Mouse (Mus musculus) limb, embryonic 15.5 days (tissue): ENCODE data around the gene Akna. TPM values are rescaled to one million over a fixed set of nuclear protein-coding genes. Genes with fewer than 3 reads are reported as not detected.

Source experiments
- ATAC-seq: fragments of 200-750 bp; cut with Nextera tagmentation; 2 replicates; pipeline ENCODE4 v1.8.0; 2017; ENCODE audit warnings: low read depth, moderate TSS enrichment; ENCODE audit not compliant: insufficient number of reproducible peaks, low FRiP score, low TSS enrichment
- H3K27ac ChIP-seq: fragments of 300-500 bp; sonication (generic); 2 replicates; pipeline ENCODE4 v1.5.1; 2015; ENCODE audit warnings: moderate library complexity, mild to moderate bottlenecking, inconsistent platforms
- H3K27me3 ChIP-seq: fragments of 300-500 bp; sonication (generic); 2 replicates; pipeline ENCODE4 v1.6.1; 2015; ENCODE audit warnings: inconsistent platforms
- H3K36me3 ChIP-seq: fragments of 300-500 bp; sonication (generic); 2 replicates; pipeline ENCODE4 v1.6.1; 2015; ENCODE audit warnings: inconsistent platforms
- H3K4me1 ChIP-seq: fragments of 300-500 bp; sonication (generic); 2 replicates; pipeline ENCODE4 v1.6.1; 2015; ENCODE audit warnings: inconsistent platforms
- H3K4me2 ChIP-seq: fragments of 300-500 bp; sonication (generic); 2 replicates; pipeline ENCODE4 v1.6.1; 2015; ENCODE audit warnings: mild to moderate bottlenecking, inconsistent platforms
- H3K4me3 ChIP-seq: fragments of 300-500 bp; sonication (generic); 2 replicates; pipeline ENCODE4 v1.5.1; 2015; ENCODE audit warnings: mild to moderate bottlenecking, inconsistent platforms
- H3K9ac ChIP-seq: fragments of 300-500 bp; sonication (generic); 2 replicates; pipeline ENCODE4 v1.6.1; 2015; ENCODE audit warnings: inconsistent platforms
- H3K9me3 ChIP-seq: fragments of 300-500 bp; sonication (generic); 2 replicates; pipeline ENCODE4 v1.6.1; 2016; ENCODE audit warnings: inconsistent platforms
- WGBS: fragments of 180-500 bp; shearing (Covaris S2); methylation state at CpG from one replicate; pipeline ENCODE4 v1.1.7; 2015; 5-methylcytosine and 5-hydroxymethylcytosine counted together
- polyA plus RNA-seq: library from polyadenylated mRNA; unstranded; fragments of >200 nt; fragmentation: Nextera tagmentation; extraction: Ambion mirVana; gene quantifications from 2 replicates; pipeline ENCODE4 v1.2.1, GENCODE M21; 2015

Gene Akna
- polyA plus RNA-seq, 1 experiment from 2014 or later: 5.6 TPM

DNA sequence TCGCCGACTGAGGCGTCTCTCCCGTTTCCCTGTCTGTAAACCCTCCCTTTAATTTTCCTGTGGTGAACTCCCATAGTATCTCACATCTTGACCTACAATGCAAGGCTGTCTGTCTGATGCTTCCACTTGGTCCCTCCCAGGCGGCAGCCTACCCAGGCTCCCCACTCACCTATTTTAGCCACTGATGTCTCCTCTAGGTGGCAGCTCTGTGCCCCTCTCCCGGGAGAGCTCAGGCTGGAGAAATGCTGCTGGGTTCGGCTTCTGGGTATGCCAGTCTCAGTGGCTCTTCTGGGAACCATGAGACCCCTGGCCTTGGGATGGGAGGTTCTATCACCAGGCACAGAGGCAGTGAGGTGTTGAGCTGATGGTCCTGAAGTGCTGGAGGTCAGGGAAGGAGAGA lies 25.7 kb downstream of the Akna start:
- H3K4me2 ChIP-seq: no peak overlapping the region
- no peak overlapping the region for H3K9ac ChIP-seq
- 69% methylated on average over 7 of the region's 7 CpGs for WGBS
- H3K4me1 ChIP-seq: no peaks in the 10 kb centered on the region
- no peaks in the 10 kb centered on the region for H3K9me3 ChIP-seq
- H3K4me3 ChIP-seq: no peak overlapping the region
- H3K27ac ChIP-seq: no peak overlapping the region
- H3K27me3 ChIP-seq: no peaks in the 10 kb centered on the region
- no peak for ATAC-seq
- H3K36me3 ChIP-seq: peaks cover 87% of the 10 kb centered on the region

DNA sequence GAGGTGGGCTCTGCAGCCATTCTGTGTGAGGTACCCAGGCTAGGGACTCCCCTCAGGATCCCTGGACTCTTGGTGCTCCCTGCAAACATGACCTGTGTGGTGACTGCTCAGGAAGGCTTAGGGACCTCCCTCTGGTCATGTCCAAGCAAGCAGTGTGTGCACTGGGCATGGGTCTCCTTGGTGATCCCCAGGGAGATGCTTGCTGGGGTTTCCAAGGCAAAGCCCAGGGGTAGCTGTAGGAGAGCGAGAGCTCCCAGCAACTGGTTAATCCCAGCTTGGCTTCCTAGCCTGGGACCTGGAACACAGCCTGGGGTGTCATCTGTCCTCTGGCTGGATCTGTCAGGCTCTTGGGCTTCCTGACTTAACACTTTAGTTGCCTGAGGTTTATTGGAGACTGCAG lies 27.8 kb downstream of the Akna start:
- Histone ChIP-seq H3K9me3 (no peaks in the 10 kb centered on the region), H3K27ac (no peak overlapping the region), H3K27me3 (no peaks in the 10 kb centered on the region), H3K4me3 (no peak overlapping the region), H3K4me1 (no peaks in the 10 kb centered on the region), H3K4me2 (no peak overlapping the region), H3K9ac (no peak overlapping the region), H3K36me3 (peaks cover 82% of the 10 kb centered on the region)
- 37% methylated on average over 1 of the region's 1 CpGs for WGBS
- ATAC-seq: no peak

DNA sequence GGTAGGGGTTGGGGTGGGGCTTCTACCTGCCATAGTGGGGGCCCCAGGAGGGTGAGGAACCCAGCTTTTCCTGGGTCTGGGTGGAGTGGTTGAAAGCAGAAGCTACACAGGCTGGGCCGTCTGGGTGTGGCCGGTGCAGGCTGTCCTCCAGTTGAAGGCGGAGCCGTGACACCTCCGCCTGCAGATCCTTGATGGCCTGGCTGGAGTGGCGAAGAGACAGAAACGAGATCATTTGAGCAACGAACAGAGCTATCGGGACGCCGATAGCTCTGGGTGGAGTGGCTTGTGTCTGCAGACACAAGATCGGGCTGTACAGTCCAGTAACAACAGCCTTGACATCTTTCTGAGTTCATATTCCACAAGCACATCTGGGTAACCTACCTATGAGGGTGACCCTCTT lies 28.8 kb downstream of the Akna start:
- 63% methylated on average over 12 of the region's 12 CpGs for WGBS
- H3K4me1 ChIP-seq: no peaks in the 10 kb centered on the region
- H3K27me3 ChIP-seq: no peaks in the 10 kb centered on the region
- no peaks in the 10 kb centered on the region for H3K9me3 ChIP-seq
- H3K36me3 ChIP-seq: peaks cover 77% of the 10 kb centered on the region
- no peak overlapping the region for H3K27ac ChIP-seq
- no peak for ATAC-seq
- H3K9ac ChIP-seq: no peak overlapping the region
- H3K4me3 ChIP-seq: no peak overlapping the region
- H3K4me2 ChIP-seq: no peak overlapping the region

DNA sequence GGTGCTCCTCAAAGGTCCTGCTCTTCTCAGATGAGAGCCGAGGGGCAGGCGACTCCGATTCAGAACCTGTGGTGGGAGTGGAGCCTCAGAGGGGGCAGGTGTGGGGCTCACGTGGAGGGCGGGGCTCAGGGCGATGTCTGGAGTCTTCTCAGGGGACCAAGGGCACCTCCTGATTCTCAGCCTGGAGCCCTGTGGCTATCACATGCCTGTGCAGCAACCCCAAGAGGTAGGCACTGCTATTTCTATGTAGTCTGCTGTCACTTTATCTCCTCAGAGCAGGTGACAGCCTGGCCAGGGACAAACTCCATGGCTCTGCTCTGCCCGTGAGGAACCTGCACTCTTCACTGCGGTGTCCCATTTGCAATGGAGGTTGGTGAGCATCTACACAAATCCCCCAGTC lies 29.8 kb downstream of the Akna start:
- 92% methylated on average over 8 of the region's 8 CpGs for WGBS
- Histone ChIP-seq H3K27ac (no peak overlapping the region), H3K27me3 (no peaks in the 10 kb centered on the region), H3K9me3 (no peaks in the 10 kb centered on the region), H3K9ac (no peak overlapping the region), H3K4me3 (no peak overlapping the region), H3K4me1 (no peaks in the 10 kb centered on the region), H3K4me2 (no peak overlapping the region), H3K36me3 (peaks cover 68% of the 10 kb centered on the region)
- no peak for ATAC-seq

DNA sequence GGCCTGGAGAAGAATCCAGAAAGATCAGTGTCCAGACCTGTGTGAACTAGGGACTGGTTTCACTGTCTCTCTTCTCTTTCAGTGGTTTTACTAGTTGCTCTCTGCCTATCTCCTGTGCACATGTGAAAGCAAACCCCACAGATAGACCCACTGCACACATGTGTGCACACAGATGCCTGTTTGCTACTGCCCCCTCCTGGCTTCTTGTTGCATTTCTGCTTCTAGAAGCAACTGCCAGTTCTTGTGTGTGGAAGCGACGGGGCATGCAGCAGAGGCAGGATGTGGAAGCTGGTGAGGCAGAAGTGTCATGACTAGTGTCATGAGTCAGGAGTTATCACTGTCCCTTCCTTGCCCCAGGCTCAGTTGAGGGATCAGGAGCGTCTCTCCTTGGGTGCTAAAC lies 31.3 kb downstream of the Akna start:
- ATAC-seq: no peak
- Histone ChIP-seq H3K4me2 (no peak overlapping the region), H3K9ac (no peak overlapping the region), H3K36me3 (peaks cover 66% of the 10 kb centered on the region), H3K4me1 (no peaks in the 10 kb centered on the region), H3K4me3 (no peak overlapping the region), H3K9me3 (no peaks in the 10 kb centered on the region), H3K27ac (no peak overlapping the region), H3K27me3 (no peaks in the 10 kb centered on the region)
- 48% methylated on average over 3 of the region's 3 CpGs for WGBS

DNA sequence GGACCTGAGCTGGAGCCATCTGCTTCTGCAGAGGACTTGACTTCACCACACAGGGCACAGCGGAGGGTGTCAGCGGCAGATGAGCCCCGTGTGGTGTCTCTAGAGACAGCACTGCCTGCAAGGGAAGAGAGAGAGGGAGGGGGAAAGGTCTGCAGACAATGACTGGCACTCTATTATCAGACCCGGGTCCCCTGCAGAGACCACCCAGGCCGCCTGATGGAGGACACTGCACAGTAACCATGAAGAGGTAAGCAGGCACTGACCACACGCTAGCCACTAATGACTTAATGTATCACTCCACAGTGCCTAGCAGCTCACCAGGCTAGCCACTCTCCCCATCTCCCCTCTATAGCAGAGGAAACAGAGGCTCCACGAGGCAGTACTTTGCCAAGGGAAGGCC lies 32.3 kb downstream of the Akna start:
- 65% methylated on average over 7 of the region's 7 CpGs for WGBS
- Histone ChIP-seq H3K9me3 (no peaks in the 10 kb centered on the region), H3K27me3 (no peaks in the 10 kb centered on the region), H3K4me3 (no peak overlapping the region), H3K4me1 (no peaks in the 10 kb centered on the region), H3K9ac (no peak overlapping the region), H3K4me2 (no peak overlapping the region), H3K27ac (no peak overlapping the region), H3K36me3 (peaks cover 58% of the 10 kb centered on the region)
- ATAC-seq: no peak

DNA sequence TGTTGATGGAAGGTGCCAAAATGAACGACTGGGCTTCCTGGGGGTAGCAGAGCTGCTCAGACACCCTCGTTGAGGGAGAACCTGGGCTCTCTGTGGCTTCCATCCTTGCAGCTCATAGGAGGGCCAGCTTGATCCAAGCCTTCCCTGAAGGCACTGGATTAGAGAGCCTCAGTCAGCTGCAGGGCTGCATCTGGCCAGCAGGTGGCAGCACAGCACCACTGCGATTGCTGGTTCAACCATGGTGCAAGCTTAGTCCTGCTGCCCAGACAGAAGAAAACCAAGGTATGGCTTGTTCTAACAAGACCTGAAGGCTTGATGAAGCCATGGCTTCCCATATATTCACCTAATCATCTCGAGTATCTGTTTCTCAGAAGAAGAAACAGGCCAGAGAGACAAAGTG lies 34.6 kb downstream of the Akna start:
- Histone ChIP-seq H3K4me2 (no peak overlapping the region), H3K9me3 (no peaks in the 10 kb centered on the region), H3K27me3 (no peaks in the 10 kb centered on the region), H3K9ac (no peak overlapping the region), H3K36me3 (peaks cover 44% of the 10 kb centered on the region), H3K27ac (no peak overlapping the region), H3K4me3 (no peak overlapping the region), H3K4me1 (no peaks in the 10 kb centered on the region)
- ATAC-seq: no peak
- 17% methylated on average over 4 of the region's 4 CpGs for WGBS

DNA sequence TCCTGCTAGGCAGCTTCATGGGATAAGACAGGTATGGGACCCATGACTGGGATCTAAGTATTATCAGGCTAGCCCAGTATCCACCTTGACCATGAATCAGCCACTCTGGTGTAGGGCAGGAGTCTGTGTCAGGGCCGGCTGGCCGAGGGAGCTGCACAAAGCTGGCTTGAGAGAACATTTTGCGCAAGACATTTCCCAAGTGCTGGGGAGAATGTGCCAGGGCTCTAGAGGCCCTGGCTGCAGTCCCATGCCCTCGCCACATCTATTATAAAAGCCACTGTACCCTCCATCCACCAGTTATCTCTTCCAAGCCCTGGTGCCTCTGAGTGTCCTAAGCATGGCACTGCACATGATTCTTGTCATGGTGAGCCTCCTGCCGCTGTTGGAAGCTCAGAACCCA lies 41.0 kb downstream of the Akna start, which contains the start of gene Orm2:
TSS of gene Orm2 (plus strand) at position 300 of the 400 bp plus-strand sequence.
- Histone ChIP-seq H3K9me3 (no peaks in the 10 kb centered on the region), H3K36me3 (0 out of 2 replicates have a peak, but pooled peaks cover under 1% of the 10 kb centered on the region), H3K9ac (no peak within 1 kb of the TSS), H3K4me1 (no peaks in the 10 kb centered on the region), H3K27me3 (no peaks in the 10 kb centered on the region), H3K4me2 (no peak within 1 kb of the TSS), H3K4me3 (no peak within 1 kb of the TSS), H3K27ac (no peak within 1 kb of the TSS)
- no peak for ATAC-seq
- 88% methylated on average over 5 of the region's 5 CpGs for WGBS

DNA sequence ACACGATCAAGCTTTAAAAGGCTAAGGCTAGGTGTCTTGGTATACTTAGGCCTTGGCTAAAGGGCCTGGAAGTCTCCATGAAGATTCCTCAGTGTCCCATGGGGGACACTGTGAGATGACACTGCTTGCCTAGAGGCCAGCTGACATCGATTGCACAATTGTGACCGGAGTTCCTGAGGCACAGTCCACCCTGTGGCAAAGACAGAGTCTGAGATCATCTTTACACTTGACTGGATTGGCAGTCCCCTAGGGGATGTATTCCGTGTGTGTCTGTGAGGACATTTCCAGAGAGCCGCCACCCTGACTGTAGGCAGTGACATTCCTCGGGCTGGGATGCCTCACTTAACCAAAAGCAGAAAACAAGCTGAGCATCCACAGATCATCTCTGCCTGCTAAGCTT lies 43.3 kb downstream of the Akna start:
- ATAC-seq: no peak
- WGBS: 71% methylated on average over 6 of the region's 6 CpGs
- no peak overlapping the region for H3K4me3 ChIP-seq
- no peak overlapping the region for H3K4me2 ChIP-seq
- peaks cover 5% of the 10 kb centered on the region; the same call in 1 of the 2 replicates for H3K4me1 ChIP-seq
- H3K27me3 ChIP-seq: no peaks in the 10 kb centered on the region
- no peak overlapping the region for H3K9ac ChIP-seq
- H3K27ac ChIP-seq: no peak overlapping the region
- no peaks in the 10 kb centered on the region for H3K36me3 ChIP-seq
- no peaks in the 10 kb centered on the region for H3K9me3 ChIP-seq

DNA sequence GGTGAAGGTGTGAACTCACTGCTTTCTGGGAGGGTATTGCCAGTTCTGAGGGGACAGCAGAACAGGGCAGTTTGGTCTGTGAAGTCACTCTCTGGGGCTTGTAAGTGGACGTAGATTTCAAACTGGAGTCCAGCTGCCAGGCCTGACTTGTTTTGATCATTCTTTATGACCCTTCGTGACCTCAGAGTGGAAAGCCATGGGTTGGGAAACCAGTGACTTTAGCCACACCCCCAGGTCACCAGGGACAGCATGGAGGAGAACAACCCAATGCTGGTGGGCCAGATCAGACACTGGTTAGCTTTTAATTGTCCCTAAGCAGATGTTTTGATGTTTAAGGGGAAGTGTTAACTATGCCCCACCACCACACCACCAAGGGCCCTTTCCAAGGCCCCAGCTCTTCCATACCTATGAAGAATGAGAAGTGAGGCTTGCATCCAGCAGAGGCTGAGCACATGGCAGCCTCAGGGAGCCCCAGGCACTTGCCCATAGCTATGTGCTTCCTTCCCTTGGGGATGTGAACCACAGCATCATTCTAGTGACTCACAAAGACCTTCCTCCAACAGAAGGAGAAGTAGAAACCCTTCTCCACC lies 46.1 kb downstream of the Akna start:
- Histone ChIP-seq H3K4me3 (no peak overlapping the region), H3K27me3 (no peaks in the 10 kb centered on the region), H3K36me3 (no peaks in the 10 kb centered on the region), H3K4me1 (peaks cover 6% of the 10 kb centered on the region; the same call in 1 of the 2 replicates), H3K9ac (no peak overlapping the region), H3K27ac (no peak overlapping the region), H3K4me2 (no peak overlapping the region), H3K9me3 (no peaks in the 10 kb centered on the region)
- 54% methylated on average over 2 of the region's 2 CpGs for WGBS
- ATAC-seq: no peak

DNA sequence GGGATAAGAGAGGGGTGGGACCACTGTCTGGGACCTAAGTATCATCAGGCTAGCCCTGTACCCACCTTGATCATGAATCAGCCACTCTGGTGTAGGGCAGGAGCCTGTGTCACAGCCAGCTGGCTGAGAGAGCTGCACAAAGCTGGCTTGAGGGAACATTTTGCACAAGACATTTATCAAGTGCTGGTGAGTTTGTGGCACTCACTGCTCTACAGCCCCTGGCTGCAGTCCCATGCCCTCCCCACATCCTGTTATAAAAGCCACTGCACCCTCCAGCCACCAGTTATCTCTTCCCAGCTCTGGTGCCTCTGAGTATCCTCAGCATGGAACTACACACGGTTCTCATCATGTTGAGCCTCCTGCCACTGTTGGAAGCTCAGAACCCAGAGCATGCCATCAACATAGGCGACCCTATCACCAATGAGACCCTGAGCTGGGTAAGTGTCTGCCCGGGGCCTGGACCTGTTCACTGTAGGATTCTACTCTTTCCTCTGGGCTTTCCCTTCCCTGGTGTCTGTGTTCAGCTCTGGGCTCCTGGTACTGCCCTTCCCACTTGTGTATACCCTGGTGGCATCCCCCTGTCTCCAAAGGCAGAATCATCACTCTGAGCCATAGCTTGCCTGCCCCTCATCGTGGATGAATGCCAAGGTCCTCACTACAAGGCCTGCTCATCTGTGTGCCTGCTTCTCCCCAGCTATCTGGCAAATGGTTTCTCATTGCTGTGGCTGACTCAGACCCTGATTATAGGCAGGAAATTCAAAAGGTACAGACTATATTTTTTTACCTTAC lies 47.1 kb downstream of the Akna start, which contains the start of gene Orm3:
TSS of gene Orm3 (plus strand) at position 286 of the 789 bp plus-strand sequence.
- Histone ChIP-seq H3K27me3 (no peaks in the 10 kb centered on the region), H3K36me3 (no peaks in the 10 kb centered on the region), H3K9ac (no peak within 1 kb of the TSS), H3K4me1 (peaks cover 16% of the 10 kb centered on the region), H3K4me3 (no peak within 1 kb of the TSS), H3K4me2 (no peak within 1 kb of the TSS), H3K27ac (peak within 1 kb of the TSS; percentile 3; the same call in 1 of the 2 replicates), H3K9me3 (no peaks in the 10 kb centered on the region)
- no peak for ATAC-seq
- WGBS: 72% methylated on average over 4 of the region's 4 CpGs

DNA sequence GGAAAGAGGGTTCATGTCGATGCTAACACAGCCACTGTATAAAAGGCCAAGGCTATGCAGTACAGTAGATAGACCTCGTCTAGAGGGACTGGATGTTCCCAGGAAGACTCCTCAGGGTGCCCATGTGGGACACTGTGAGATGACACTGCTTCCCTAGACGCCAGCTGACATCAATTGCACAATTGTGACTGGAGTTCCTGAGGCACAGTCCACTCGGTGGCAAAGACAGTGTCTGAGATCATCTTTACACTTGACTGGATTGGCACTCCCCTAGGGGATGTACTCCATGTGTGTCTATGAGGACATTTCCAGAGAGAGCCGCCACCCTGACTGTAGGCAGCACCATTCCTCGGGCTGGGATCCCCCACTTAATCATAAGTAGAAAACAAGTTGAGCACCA lies 54.6 kb downstream of the Akna start:
- 75% methylated on average over 6 of the region's 6 CpGs for WGBS
- no peak overlapping the region for H3K9ac ChIP-seq

More for the DNA sequence above, 54.6 kb downstream of the Akna start:
- Histone ChIP-seq H3K4me1 (peaks cover 18% of the 10 kb centered on the region), H3K36me3 (no peaks in the 10 kb centered on the region), H3K4me2 (no peak overlapping the region), H3K27me3 (no peaks in the 10 kb centered on the region), H3K4me3 (no peak overlapping the region), H3K9me3 (no peaks in the 10 kb centered on the region), H3K27ac (no peak overlapping the region)
- ATAC-seq: no peak
